Mouse (Mus musculus) liver, adult 2 months (tissue): ENCODE data around the gene Cpa1.

ENCODE experiments used
- CTCF ChIP-seq: fragments of 200-500 bp; IDR thresholded peaks from 2 replicates; pipeline ENCODE4 v1.5.1; 2011; ENCODE audit warnings: low read depth, low read length, control low read depth
- POLR2A ChIP-seq: fragments of 200-500 bp; IDR thresholded peaks from 2 replicates; pipeline ENCODE4 v1.6.1; 2011; ENCODE audit warnings: low read length, control low read depth; ENCODE audit not compliant: insufficient read depth; ENCODE audit errors: extremely low read depth

DNA sequence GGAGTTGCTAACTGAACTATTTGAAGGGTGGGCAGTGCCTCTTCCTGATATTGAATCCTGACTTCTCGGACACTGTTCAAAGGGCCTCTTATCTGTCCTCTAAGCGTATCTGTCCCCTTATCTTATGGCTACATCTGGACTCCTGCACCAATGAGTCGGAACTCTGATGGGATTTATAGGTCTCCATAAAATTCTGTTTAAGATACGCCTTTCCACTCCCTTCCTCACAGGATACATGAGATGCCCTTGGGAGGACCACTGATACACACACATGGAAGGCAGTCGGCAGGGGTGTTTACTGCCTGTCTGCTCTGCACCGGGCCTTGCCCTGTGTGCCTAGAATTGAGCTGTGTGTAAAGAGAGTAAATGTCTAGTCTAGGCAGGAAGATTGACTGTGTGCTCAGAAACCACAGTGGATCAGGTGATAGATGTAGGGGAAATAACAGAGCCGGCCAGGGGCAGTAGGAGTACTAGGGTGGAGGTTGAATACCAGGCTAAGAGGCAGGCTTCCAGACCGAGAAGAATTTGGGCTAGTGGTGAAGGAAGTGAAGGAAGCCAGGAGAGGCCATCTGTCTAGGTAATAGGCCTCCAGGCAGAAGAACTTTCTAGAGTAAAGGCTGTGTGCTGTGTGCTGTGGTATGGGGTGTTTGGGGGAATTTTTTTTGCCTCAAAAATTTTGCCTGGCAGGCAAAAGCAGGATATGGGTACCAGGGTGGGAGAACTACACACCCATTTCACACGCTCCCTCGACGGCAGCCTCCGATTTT lies 4.9 kb downstream of the Cpa1 start:
- TF ChIP-seq CTCF = no peak
- no peak for TF ChIP-seq POLR2A
